ENCODE assay signal across 12 mouse cellular contexts in genomic region chr11:116627072-116628020, GRCm38 (mm10). TPM values are rescaled to one million over a fixed set of nuclear protein-coding genes. Genes with fewer than 3 reads are reported as not detected.
DNase-seq lines count a peak whose midpoint lies in the region; ATAC-seq and TF ChIP-seq lines count a peak whose summit lies in the region.
"Had no signal": no experiment of that assay in that cellular context is flagged by ENCODE, and none has a peak within 500 bp of the region (broad histone marks: within the 10 kb centered on the region; RNA-seq: fewer than 3 reads in every experiment).

No protein-coding gene starts in this region.

- no peaks in the 10 kb centered on the region for H3K9me3 ChIP-seq in midbrain, postnatal 0 days (ENCODE audit: low read length)
- H3K9me3 ChIP-seq in midbrain, embryonic 10.5 days (replicated peaks), result no peaks in the 10 kb centered on the region
- H3K9me3 ChIP-seq: embryonic facial prominence, embryonic 12.5 days had no signal

- H3K4me2 ChIP-seq in midbrain, postnatal 0 days (ENCODE audit: low read depth, low read length, poor library complexity, severe bottlenecking), result no peak overlapping the region
- H3K4me2 ChIP-seq: embryonic facial prominence, embryonic 12.5 days had no signal

- no peak overlapping the region for H3K4me3 ChIP-seq in midbrain, postnatal 0 days (ENCODE audit: low read depth, low read length)
- no peak overlapping the region for H3K4me3 ChIP-seq in midbrain, embryonic 10.5 days
- no peak overlapping the region for H3K4me3 ChIP-seq in bone marrow, adult 2 months (replicated peaks; ENCODE audit: control insufficient read depth, low read depth, low read length)
- H3K4me3 ChIP-seq: embryonic facial prominence, embryonic 12.5 days; myocyte had no signal

- no peaks in the 10 kb centered on the region for H3K4me1 ChIP-seq in midbrain, postnatal 0 days (ENCODE audit: insufficient read depth, low read length)
- peaks cover 44% of the 10 kb centered on the region for H3K4me1 ChIP-seq in midbrain, embryonic 10.5 days
- H3K4me1 ChIP-seq in bone marrow, adult 2 months (ENCODE audit: control insufficient read depth, insufficient read depth, low read length), result peaks cover 3% of the 10 kb centered on the region

- no peak overlapping the region for H3K27ac ChIP-seq in midbrain, postnatal 0 days (ENCODE audit: low read depth, low read length)
- no peak overlapping the region for H3K27ac ChIP-seq in midbrain, embryonic 10.5 days (replicated peaks)
- no peak overlapping the region for H3K27ac ChIP-seq in bone marrow, adult 2 months (ENCODE audit: control insufficient read depth, insufficient read depth, low read depth, low read length, poor library complexity)
- H3K27ac ChIP-seq: embryonic facial prominence, embryonic 12.5 days had no signal

- no peaks in the 10 kb centered on the region for H3K36me3 ChIP-seq in midbrain, postnatal 0 days (ENCODE audit: insufficient read depth, low read length)
- no peaks in the 10 kb centered on the region for H3K36me3 ChIP-seq in midbrain, embryonic 10.5 days
- H3K36me3 ChIP-seq: embryonic facial prominence, embryonic 12.5 days had no signal

- no peak for TF ChIP-seq POLR2A in bone marrow, adult 2 months (IDR thresholded peaks at IDR 0.05; ENCODE audit: borderline replicate concordance, control insufficient read depth, low read depth, low read length)

- H3K9ac ChIP-seq in midbrain, postnatal 0 days (replicated peaks; ENCODE audit: low read length, poor library complexity, severe bottlenecking), result no peak overlapping the region
- H3K9ac ChIP-seq: embryonic facial prominence, embryonic 12.5 days had no signal

- ATAC-seq in midbrain, postnatal 0 days (ENCODE audit: low FRiP score), result no peak
- no peak for ATAC-seq in erythroid progenitor cell, adult 5-6 weeks (replicated peaks; ENCODE audit: low FRiP score, poor library complexity, severe bottlenecking)

- H3K27me3 ChIP-seq in midbrain, postnatal 0 days (ENCODE audit: insufficient read depth, low read length), result 0 out of 2 replicates have a peak, but pooled peaks cover 16% of the 10 kb centered on the region
- peaks cover 32% of the 10 kb centered on the region for H3K27me3 ChIP-seq in midbrain, embryonic 10.5 days (ENCODE audit: low read depth, poor library complexity, severe bottlenecking)

- 42% methylated on average over 10 of the region's 10 CpGs for WGBS in midbrain, postnatal 0 days
- WGBS in midbrain, embryonic 10.5 days, result 38% methylated on average over 10 of the region's 10 CpGs
- 27% methylated on average over 10 of the region's 10 CpGs for WGBS in bone marrow, adult 2 months

- TF ChIP-seq CTCF in midbrain, postnatal 0 days (IDR thresholded peaks at IDR 0.05), result peak; percentile 51
- peak; percentile 41; the same call in 1 of the 2 replicates for TF ChIP-seq CTCF in bone marrow, adult 2 months (IDR thresholded peaks at IDR 0.05; ENCODE audit: control insufficient read depth, insufficient read depth, low read length)

- peak; percentile 40 for DNase-seq in embryo, embryonic 11 days
- no peak for DNase-seq in embryo, embryonic 9.5 days (ENCODE audit: extremely low spot score)
- DNase-seq in midbrain, postnatal 0 days (ENCODE audit: low spot score), result peak; percentile 31
- no peak for DNase-seq in midbrain, embryonic 10.5 days (ENCODE audit: low spot score)
- peak; percentile 70 for DNase-seq in lung, postnatal 14 days
- no peak for DNase-seq in cerebellum, adult 11-12 months

RNA-seq across cellular contexts. Expression of gene Rhbdf2, which starts 0.5 kb away (rescaled TPM):
- 3.4 and 4.5 TPM in 2 replicates for total RNA-seq in midbrain, postnatal 0 days (2014; rRNA removed)
- polyA plus RNA-seq in midbrain, postnatal 0 days (2015; fragmentation: Nextera tagmentation; extraction: Ambion mirVana), result 1.0 TPM in 2 replicates
- 2.5 and 3.3 TPM in 2 replicates for polyA plus RNA-seq in midbrain, embryonic 10.5 days (2016; fragmentation: Nextera tagmentation; extraction: Ambion mirVana)
- polyA plus RNA-seq in bone marrow, adult 2 months (2011; ENCODE audit: insufficient read depth, insufficient read length, low replicate concordance, missing spikeins), result 20.9 and 51.1 TPM in 2 replicates
- 6.3 and 12.6 TPM in 2 replicates for total RNA-seq in erythroid progenitor cell, adult 5-6 weeks (2015; ENCODE audit: low replicate concordance)
- total RNA-seq in erythroid progenitor cell, adult 5-6 weeks (2017; ENCODE audit: low replicate concordance), result 5.9 and 11.5 TPM in 2 replicates

RNA-seq across cellular contexts. Expression of gene Prcd, which starts 26.0 kb away (rescaled TPM):
- 3.7 TPM in 1 of 2 replicates, not detected in the other for total RNA-seq in midbrain, postnatal 0 days (2014; rRNA removed)
- polyA plus RNA-seq in midbrain, postnatal 0 days (2015; fragmentation: Nextera tagmentation; extraction: Ambion mirVana), result 4.8 and 6.0 TPM in 2 replicates
- polyA plus RNA-seq in midbrain, embryonic 10.5 days (2016; fragmentation: Nextera tagmentation; extraction: Ambion mirVana), result 0.65 and 0.77 TPM in 2 replicates
- not detected in 2 replicates for polyA plus RNA-seq in bone marrow, adult 2 months (2011; ENCODE audit: insufficient read depth, insufficient read length, low replicate concordance, missing spikeins)
- not detected in 2 replicates for total RNA-seq in erythroid progenitor cell, adult 5-6 weeks (2015; ENCODE audit: low replicate concordance)
- total RNA-seq in erythroid progenitor cell, adult 5-6 weeks (2017; ENCODE audit: low replicate concordance), result not detected in 2 replicates

RNA-seq across cellular contexts. Expression of gene Cygb, which starts 26.8 kb away (rescaled TPM):
- total RNA-seq in midbrain, postnatal 0 days (2014; rRNA removed), result 38.7 and 44.2 TPM in 2 replicates
- polyA plus RNA-seq in midbrain, postnatal 0 days (2015; fragmentation: Nextera tagmentation; extraction: Ambion mirVana), result 40.5 and 43.5 TPM in 2 replicates
- 2.5 and 2.8 TPM in 2 replicates for polyA plus RNA-seq in midbrain, embryonic 10.5 days (2016; fragmentation: Nextera tagmentation; extraction: Ambion mirVana)
- 2.6 and 3.4 TPM in 2 replicates for polyA plus RNA-seq in bone marrow, adult 2 months (2011; ENCODE audit: insufficient read depth, insufficient read length, low replicate concordance, missing spikeins)
- total RNA-seq in erythroid progenitor cell, adult 5-6 weeks (2015; ENCODE audit: low replicate concordance), result not detected in 2 replicates
- not detected in 2 replicates for total RNA-seq in erythroid progenitor cell, adult 5-6 weeks (2017; ENCODE audit: low replicate concordance)

RNA-seq across cellular contexts. Expression of gene Aanat, which starts 41.1 kb away (rescaled TPM):
- 0.52 and 0.82 TPM in 2 replicates for total RNA-seq in midbrain, postnatal 0 days (2014; rRNA removed)
- 0.90 and 0.94 TPM in 2 replicates for polyA plus RNA-seq in midbrain, postnatal 0 days (2015; fragmentation: Nextera tagmentation; extraction: Ambion mirVana)
- not detected in 2 replicates for polyA plus RNA-seq in midbrain, embryonic 10.5 days (2016; fragmentation: Nextera tagmentation; extraction: Ambion mirVana)
- not detected in 2 replicates for polyA plus RNA-seq in bone marrow, adult 2 months (2011; ENCODE audit: insufficient read depth, insufficient read length, low replicate concordance, missing spikeins)
- not detected in 2 replicates for total RNA-seq in erythroid progenitor cell, adult 5-6 weeks (2015; ENCODE audit: low replicate concordance)
- total RNA-seq in erythroid progenitor cell, adult 5-6 weeks (2017; ENCODE audit: low replicate concordance), result not detected in 2 replicates
- total RNA-seq: heart, adult 18-20 months had no signal
- polyA plus RNA-seq: embryonic facial prominence, embryonic 12.5 days; myocyte; stomach, embryonic 16.5 days had no signal

RNA-seq across cellular contexts. Expression of gene Ube2o, which starts 46.1 kb away (rescaled TPM):
- total RNA-seq in midbrain, postnatal 0 days (2014; rRNA removed), result 109 and 112 TPM in 2 replicates
- 35.2 and 35.7 TPM in 2 replicates for polyA plus RNA-seq in midbrain, postnatal 0 days (2015; fragmentation: Nextera tagmentation; extraction: Ambion mirVana)
- 8.3 and 8.7 TPM in 2 replicates for polyA plus RNA-seq in midbrain, embryonic 10.5 days (2016; fragmentation: Nextera tagmentation; extraction: Ambion mirVana)
- polyA plus RNA-seq in bone marrow, adult 2 months (2011; ENCODE audit: insufficient read depth, insufficient read length, low replicate concordance, missing spikeins), result 90.9 and 133 TPM in 2 replicates
- total RNA-seq in erythroid progenitor cell, adult 5-6 weeks (2015; ENCODE audit: low replicate concordance), result 95.5 and 136 TPM in 2 replicates
- total RNA-seq in erythroid progenitor cell, adult 5-6 weeks (2017; ENCODE audit: low replicate concordance), result 126 and 150 TPM in 2 replicates

Comparison
In these comparisons a context has a peak if more than half of its experiments do, and no peak if none do; other contexts are left out.
1. DNase-seq: peak in embryo, embryonic 11 days (single experiment), midbrain, postnatal 0 days (single experiment) and lung, postnatal 14 days (single experiment); none in embryo, embryonic 9.5 days (single experiment), midbrain, embryonic 10.5 days (single experiment) and cerebellum, adult 11-12 months (single experiment).